Mouse (Mus musculus) bone marrow macrophage, adult 2 months (primary cell): ENCODE results near the gene Agbl4.

Source experiments
- CTCF ChIP-seq: IDR thresholded peaks from 2 replicates; pipeline ENCODE4 v1.5.1; 2012; ENCODE audit warnings: low read depth, mild to moderate bottlenecking, low read length, moderate library complexity
- POLR2A ChIP-seq: IDR thresholded peaks from 2 replicates; pipeline ENCODE4 v1.6.1; 2012; ENCODE audit warnings: mild to moderate bottlenecking, low read depth, low read length, borderline replicate concordance

GRCm38 (mm10) chr4:111364199-111364598, 966.7 kb downstream of the Agbl4 start:
- TF ChIP-seq CTCF: no peak
- no peak for TF ChIP-seq POLR2A
